Mouse (Mus musculus) lung, postnatal 0 days (tissue): Measurements from ENCODE around the gene Tsga13.

ENCODE experiments used
- CTCF ChIP-seq: IDR thresholded peaks from 2 replicates; pipeline ENCODE4 v1.5.1; 2016; ENCODE audit warnings: antibody characterized with exemption, mild to moderate bottlenecking
- EP300 ChIP-seq: IDR thresholded peaks from 2 replicates; pipeline ENCODE4 v1.6.1; 2016; ENCODE audit warnings: antibody characterized with exemption, mild to moderate bottlenecking, control low read depth

- no peak for TF ChIP-seq EP300
- no peak for TF ChIP-seq CTCF
Measured at GRCm38 (mm10) chr6:30891761-30892160, 23.6 kb downstream of the Tsga13 start.
